Mouse (Mus musculus) heart, embryonic 12.5 days (tissue): Measurements from ENCODE around the gene Gm36176. TPM values are rescaled to one million over a fixed set of nuclear protein-coding genes. Genes with fewer than 3 reads are reported as not detected.
A peak's percentile ranks its signal among the peaks of the same experiment; 100 is the strongest.

ENCODE experiments used
- ATAC-seq: fragments of 200-750 bp; cut with Nextera tagmentation; 2 replicates; pipeline ENCODE4 v1.8.0; 2017; ENCODE audit warnings: moderate TSS enrichment, moderate library complexity; ENCODE audit not compliant: insufficient number of reproducible peaks, low FRiP score
- H3K27ac ChIP-seq: fragments of 300-500 bp; sonication (generic); 2 replicates; pipeline ENCODE4 v1.5.1; 2016; ENCODE audit warnings: mild to moderate bottlenecking, moderate library complexity; ENCODE audit not compliant: poor library complexity, severe bottlenecking
- H3K27me3 ChIP-seq: fragments of 300-500 bp; sonication (generic); replicated peaks from 2 replicates; pipeline ENCODE4 v1.6.1; 2016; ENCODE audit warnings: mild to moderate bottlenecking, moderate library complexity
- H3K36me3 ChIP-seq: fragments of 300-500 bp; sonication (generic); 2 replicates; pipeline ENCODE4 v1.6.1; 2016; ENCODE audit warnings: mild to moderate bottlenecking, moderate library complexity
- H3K4me1 ChIP-seq: fragments of 300-500 bp; sonication (generic); replicated peaks from 2 replicates; pipeline ENCODE4 v1.6.1; 2016; ENCODE audit warnings: mild to moderate bottlenecking
- H3K4me2 ChIP-seq: fragments of 300-500 bp; sonication (generic); 2 replicates; pipeline ENCODE4 v1.6.1; 2016; ENCODE audit warnings: mild to moderate bottlenecking, moderate library complexity
- H3K4me3 ChIP-seq: fragments of 300-500 bp; sonication (generic); 2 replicates; pipeline ENCODE4 v1.5.1; 2016; ENCODE audit warnings: mild to moderate bottlenecking
- H3K9ac ChIP-seq: fragments of 300-500 bp; sonication (generic); 2 replicates; pipeline ENCODE4 v1.6.1; 2016; ENCODE audit warnings: mild to moderate bottlenecking, moderate library complexity
- H3K9me3 ChIP-seq: fragments of 300-500 bp; sonication (generic); replicated peaks from 2 replicates; pipeline ENCODE4 v1.6.1; 2016; ENCODE audit warnings: mild to moderate bottlenecking, moderate library complexity
- WGBS: fragments of 180-500 bp; shearing (Covaris S2); methylation state at CpG from one replicate; pipeline ENCODE4 v1.1.7; 2016; 5-methylcytosine and 5-hydroxymethylcytosine counted together
- polyA plus RNA-seq: library from polyadenylated mRNA; unstranded; fragments of >200 nt; fragmentation: Nextera tagmentation; extraction: Ambion mirVana; gene quantifications from 2 replicates; pipeline ENCODE4 v1.2.1, GENCODE M21; 2016

Gm36176 gene
- polyA plus RNA-seq, 1 experiment from 2014 or later: not detected

- Histone ChIP-seq H3K36me3 (no peaks in the 10 kb centered on the region), H3K27me3 (no peaks in the 10 kb centered on the region), H3K4me3 (no peak overlapping the region), H3K4me1 (no peaks in the 10 kb centered on the region), H3K9ac (no peak overlapping the region), H3K9me3 (no peaks in the 10 kb centered on the region; the same call in 1 of the 2 replicates), H3K27ac (no peak overlapping the region), H3K4me2 (no peak overlapping the region)
- ATAC-seq: no peak
- WGBS: 60% methylated on average over 3 of the region's 3 CpGs
Observed at GRCm38 (mm10) chr10:77880305-77880704, 33.7 kb downstream of the Gm36176 start.

GRCm38 (mm10) chr10:77882553-77882952 is 36.0 kb downstream of the Gm36176 start:
- ATAC-seq: no peak
- Histone ChIP-seq H3K9me3 (no peaks in the 10 kb centered on the region; the same call in 1 of the 2 replicates), H3K4me1 (no peaks in the 10 kb centered on the region), H3K27me3 (peaks cover 12% of the 10 kb centered on the region), H3K4me2 (no peak overlapping the region), H3K9ac (no peak overlapping the region), H3K4me3 (no peak overlapping the region), H3K36me3 (no peaks in the 10 kb centered on the region), H3K27ac (no peak overlapping the region)
- 88% methylated on average over 5 of the region's 5 CpGs for WGBS

GRCm38 (mm10) chr10:77886007-77886747 is 39.6 kb downstream of the Gm36176 start:
- Histone ChIP-seq H3K9ac (no peak overlapping the region), H3K27ac (no peak overlapping the region), H3K4me2 (no peak overlapping the region), H3K9me3 (peaks cover 5% of the 10 kb centered on the region; the same call in 1 of the 2 replicates), H3K27me3 (peaks cover 12% of the 10 kb centered on the region), H3K4me1 (no peaks in the 10 kb centered on the region), H3K4me3 (no peak overlapping the region), H3K36me3 (no peaks in the 10 kb centered on the region)
- no peak for ATAC-seq
- 46% methylated on average over 12 of the region's 12 CpGs for WGBS

- Histone ChIP-seq H3K4me1 (peaks cover 10% of the 10 kb centered on the region), H3K27ac (no peak overlapping the region), H3K36me3 (no peaks in the 10 kb centered on the region), H3K4me3 (no peak overlapping the region), H3K9me3 (peaks cover 5% of the 10 kb centered on the region; the same call in 1 of the 2 replicates), H3K9ac (no peak overlapping the region), H3K27me3 (peaks cover 7% of the 10 kb centered on the region), H3K4me2 (no peak overlapping the region)
- WGBS: 79% methylated on average over 8 of the region's 8 CpGs
- no peak for ATAC-seq
Observed at GRCm38 (mm10) chr10:77890987-77891565, 44.5 kb downstream of the Gm36176 start.

- WGBS: 34% methylated on average over 5 of the region's 5 CpGs
- ATAC-seq: 0 out of 2 replicates have a peak, but pooled peaks have one; percentile 12
- no peaks in the 10 kb centered on the region for H3K36me3 ChIP-seq
- H3K4me3 ChIP-seq: no peak overlapping the region
- no peak overlapping the region for H3K27ac ChIP-seq
- no peak overlapping the region for H3K4me2 ChIP-seq
- H3K9ac ChIP-seq: no peak overlapping the region
- H3K9me3 ChIP-seq: no peaks in the 10 kb centered on the region
- H3K27me3 ChIP-seq: peaks cover 10% of the 10 kb centered on the region
- H3K4me1 ChIP-seq: peaks cover 12% of the 10 kb centered on the region
Observed at GRCm38 (mm10) chr10:77895562-77895961, 49.0 kb downstream of the Gm36176 start.

Other genes starting within 250 kb of the Gm36176 start
- gene Sumo3, start 240.7 kb upstream of the Gm36176 start, polyA plus RNA-seq: 177 and 184 TPM in 2 replicates
- gene Gm49325, start 240.6 kb upstream of the Gm36176 start, polyA plus RNA-seq: 14.5 TPM in 1 of 2 replicates, not detected in the other
- gene Ube2g2, start 224.5 kb upstream of the Gm36176 start, polyA plus RNA-seq: 69.5 and 72.8 TPM in 2 replicates
- gene Tspear, start 160.2 kb upstream of the Gm36176 start, polyA plus RNA-seq: not detected in 2 replicates
- not detected in 2 replicates for gene Gm19402, start 156.0 kb upstream of the Gm36176 start, polyA plus RNA-seq
- gene Gm9508, start 149.6 kb upstream of the Gm36176 start, polyA plus RNA-seq: not detected in 2 replicates
- not detected in 2 replicates for gene Gm10272, start 140.2 kb upstream of the Gm36176 start, polyA plus RNA-seq
- gene Gm10024, start 135.3 kb upstream of the Gm36176 start, polyA plus RNA-seq: not detected in 2 replicates
- gene Gm10142, start 131.0 kb upstream of the Gm36176 start, polyA plus RNA-seq: not detected in 2 replicates
- not detected in 2 replicates for gene Krtap12-1, start 126.2 kb upstream of the Gm36176 start, polyA plus RNA-seq
- gene Gm10100, start 120.3 kb upstream of the Gm36176 start, polyA plus RNA-seq: not detected in 2 replicates
- gene Gm18596, start 104.2 kb upstream of the Gm36176 start, polyA plus RNA-seq: not detected in 2 replicates
- not detected in 2 replicates for gene Gm9736, start 95.4 kb upstream of the Gm36176 start, polyA plus RNA-seq
- gene Gm3233, start 87.1 kb upstream of the Gm36176 start, polyA plus RNA-seq: not detected in 2 replicates
- not detected in 2 replicates for gene Gm3238, start 75.5 kb upstream of the Gm36176 start, polyA plus RNA-seq
- not detected in 2 replicates for gene Gm7138, start 69.9 kb upstream of the Gm36176 start, polyA plus RNA-seq
- gene Gm3250, start 64.3 kb upstream of the Gm36176 start, polyA plus RNA-seq: not detected in 2 replicates
- not detected in 2 replicates for gene Gm7137, start 58.6 kb upstream of the Gm36176 start, polyA plus RNA-seq
- gene Gm9639, start 51.7 kb upstream of the Gm36176 start, polyA plus RNA-seq: not detected in 2 replicates
- not detected in 2 replicates for gene Gm19668, start 47.7 kb upstream of the Gm36176 start, polyA plus RNA-seq
- not detected in 2 replicates for gene Gm9507, start 35.0 kb upstream of the Gm36176 start, polyA plus RNA-seq
- not detected in 2 replicates for gene Gm2696, start 32.1 kb upstream of the Gm36176 start, polyA plus RNA-seq
- not detected in 2 replicates for gene Krtap10-4, start 19.7 kb upstream of the Gm36176 start, polyA plus RNA-seq
- not detected in 2 replicates for gene Krtap10-10, start 10.9 kb upstream of the Gm36176 start, polyA plus RNA-seq
- not detected in 2 replicates for gene Gm10318, start 6.1 kb downstream of the Gm36176 start, polyA plus RNA-seq
- not detected in 2 replicates for gene Gm3285, start 15.2 kb downstream of the Gm36176 start, polyA plus RNA-seq
- gene Lrrc3, start 55.7 kb downstream of the Gm36176 start, polyA plus RNA-seq: 1.9 and 2.1 TPM in 2 replicates
- 0.19 and 0.32 TPM in 2 replicates for gene Trpm2, start 123.8 kb downstream of the Gm36176 start, polyA plus RNA-seq
- gene 1810043G02Rik, start 131.7 kb downstream of the Gm36176 start, polyA plus RNA-seq: 14.8 and 15.6 TPM in 2 replicates
- 220 and 226 TPM in 2 replicates for gene Pfkl, start 163.3 kb downstream of the Gm36176 start, polyA plus RNA-seq
- gene Dnmt3l, start 195.1 kb downstream of the Gm36176 start, polyA plus RNA-seq: not detected in 2 replicates
- 0.42 TPM in 1 of 2 replicates, not detected in the other for gene Aire, start 196.8 kb downstream of the Gm36176 start, polyA plus RNA-seq
- gene Icosl, start 222.5 kb downstream of the Gm36176 start, polyA plus RNA-seq: 1.5 and 1.6 TPM in 2 replicates